Mouse (Mus musculus): Measurements from ENCODE around the gene Taf11. TPM values are rescaled to one million over a fixed set of nuclear protein-coding genes. Genes with fewer than 3 reads are reported as not detected.

Taf11 gene
- polyA plus RNA-seq, 1 experiment from 2014 or later = 67.1 TPM

DNA sequence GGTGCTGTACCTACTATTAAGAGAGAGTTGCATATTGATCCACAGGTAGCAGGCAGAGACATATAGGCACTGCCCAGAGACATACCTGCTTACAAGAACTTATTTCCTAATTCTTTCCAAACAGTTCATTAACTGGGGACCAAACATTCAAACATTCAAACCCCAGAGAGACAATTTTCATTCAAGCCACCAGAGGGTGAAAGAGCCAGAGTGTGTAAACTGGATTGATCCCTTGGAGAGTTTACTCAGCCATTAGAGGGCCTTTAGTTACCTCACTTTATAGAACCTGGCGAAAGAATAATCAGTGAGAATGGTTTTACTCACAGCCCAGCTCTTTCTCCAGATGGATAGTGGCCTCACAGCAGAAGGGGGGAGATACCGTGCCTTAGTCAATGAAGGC is 44.2 kb downstream of the Taf11 start:
- Histone ChIP-seq H3K4me2 (ENCODE audit: low read length) (no peak overlapping the region), H3K9me3 (ENCODE audit: control insufficient read depth, low read length) (no peaks in the 10 kb centered on the region), H3K9ac (replicated peaks; ENCODE audit: low read depth, low read length) (no peak overlapping the region), H3K27me3 (replicated peaks; ENCODE audit: control insufficient read depth, insufficient read depth, low read length) (no peaks in the 10 kb centered on the region), H3K27ac (ENCODE audit: low read length) (no peak overlapping the region), H3K4me3 (replicated peaks; ENCODE audit: low read length) (no peak overlapping the region), H3K4me1 (replicated peaks; ENCODE audit: control insufficient read depth, insufficient read depth, low read length) (no peaks in the 10 kb centered on the region), H3K36me3 (ENCODE audit: control insufficient read depth, insufficient read depth) (no peaks in the 10 kb centered on the region)
- ATAC-seq = no peak
- 82% methylated on average over 2 of the region's 2 CpGs for WGBS

- Histone ChIP-seq H3K4me1 (replicated peaks; ENCODE audit: control insufficient read depth, insufficient read depth, low read length) (peaks cover 26% of the 10 kb centered on the region), H3K4me2 (ENCODE audit: low read length) (no peak overlapping the region), H3K36me3 (ENCODE audit: control insufficient read depth, insufficient read depth) (no peaks in the 10 kb centered on the region), H3K4me3 (replicated peaks; ENCODE audit: low read length) (no peak overlapping the region), H3K9me3 (ENCODE audit: control insufficient read depth, low read length) (no peaks in the 10 kb centered on the region), H3K9ac (replicated peaks; ENCODE audit: low read depth, low read length) (no peak overlapping the region), H3K27me3 (replicated peaks; ENCODE audit: control insufficient read depth, insufficient read depth, low read length) (no peaks in the 10 kb centered on the region), H3K27ac (ENCODE audit: low read length) (no peak overlapping the region)
- WGBS = 49% methylated on average over 2 of the region's 2 CpGs
- ATAC-seq = no peak
These were observed 50.5 kb downstream of the Taf11 start for GRCm38 (mm10) chr17:27859131-27859530.

- H3K4me3 ChIP-seq (replicated peaks; ENCODE audit: low read length) = peak overlapping the region; percentile 93; the same call in 1 of the 2 replicates
- ATAC-seq = no peak
- peaks cover 26% of the 10 kb centered on the region for H3K4me1 ChIP-seq (replicated peaks; ENCODE audit: control insufficient read depth, insufficient read depth, low read length)
- no peaks in the 10 kb centered on the region for H3K27me3 ChIP-seq (replicated peaks; ENCODE audit: control insufficient read depth, insufficient read depth, low read length)
- peak overlapping the region; percentile 86 for H3K4me2 ChIP-seq (ENCODE audit: low read length)
- peak overlapping the region; percentile 85; the same call in 1 of the 2 replicates for H3K9ac ChIP-seq (replicated peaks; ENCODE audit: low read depth, low read length)
- H3K27ac ChIP-seq (ENCODE audit: low read length) = no peak overlapping the region
- 63% methylated on average over 11 of the region's 11 CpGs for WGBS
- H3K9me3 ChIP-seq (ENCODE audit: control insufficient read depth, low read length) = no peaks in the 10 kb centered on the region
- H3K36me3 ChIP-seq (ENCODE audit: control insufficient read depth, insufficient read depth) = no peaks in the 10 kb centered on the region
These were observed 51.8 kb downstream of the Taf11 start for GRCm38 (mm10) chr17:27857649-27858475.

- Histone ChIP-seq H3K27ac (ENCODE audit: low read length) (peak overlapping the region; percentile 70), H3K36me3 (ENCODE audit: control insufficient read depth, insufficient read depth) (peaks cover 3% of the 10 kb centered on the region), H3K4me2 (ENCODE audit: low read length) (peak overlapping the region; percentile 86), H3K27me3 (replicated peaks; ENCODE audit: control insufficient read depth, insufficient read depth, low read length) (no peaks in the 10 kb centered on the region), H3K4me3 (replicated peaks; ENCODE audit: low read length) (peak overlapping the region; percentile 93), H3K4me1 (replicated peaks; ENCODE audit: control insufficient read depth, insufficient read depth, low read length) (peaks cover 26% of the 10 kb centered on the region), H3K9ac (replicated peaks; ENCODE audit: low read depth, low read length) (peak overlapping the region; percentile 85), H3K9me3 (ENCODE audit: control insufficient read depth, low read length) (no peaks in the 10 kb centered on the region)
- 2% methylated on average over 52 of the region's 52 CpGs for WGBS
- ATAC-seq = peak; percentile 65
These were observed 52.6 kb downstream of the Taf11 start for GRCm38 (mm10) chr17:27856798-27857648.

GRCm38 (mm10) chr17:27856265-27856797 is 53.3 kb downstream of the Taf11 start, which contains the start of gene Uhrf1bp1:
Gene Uhrf1bp1 (plus strand): TSS chr17:27856441.
- under 1% methylated on average over 54 of the region's 54 CpGs for WGBS
- peak within 1 kb of the TSS; percentile 70 for H3K27ac ChIP-seq (ENCODE audit: low read length)
- H3K9ac ChIP-seq (replicated peaks; ENCODE audit: low read depth, low read length) = peak within 1 kb of the TSS; percentile 85
- no peaks in the 10 kb centered on the region for H3K9me3 ChIP-seq (ENCODE audit: control insufficient read depth, low read length)
- peaks cover 26% of the 10 kb centered on the region for H3K4me1 ChIP-seq (replicated peaks; ENCODE audit: control insufficient read depth, insufficient read depth, low read length)
- peak within 1 kb of the TSS; percentile 93 for H3K4me3 ChIP-seq (replicated peaks; ENCODE audit: low read length)
- peak within 1 kb of the TSS; percentile 86 for H3K4me2 ChIP-seq (ENCODE audit: low read length)
- ATAC-seq = peak; percentile 89
- H3K27me3 ChIP-seq (replicated peaks; ENCODE audit: control insufficient read depth, insufficient read depth, low read length) = no peaks in the 10 kb centered on the region
- peaks cover 3% of the 10 kb centered on the region for H3K36me3 ChIP-seq (ENCODE audit: control insufficient read depth, insufficient read depth)

Other genes with a start within 250 kb of the Taf11 start
- gene Spdef, start 180.9 kb downstream of the Taf11 start, polyA plus RNA-seq (2015; fragmentation: Nextera tagmentation; extraction: Ambion mirVana) = 0.27 and 0.70 TPM in 2 replicates
- gene D17Wsu92e, start 89.2 kb downstream of the Taf11 start, polyA plus RNA-seq (2015; fragmentation: Nextera tagmentation; extraction: Ambion mirVana) = 11.9 and 12.4 TPM in 2 replicates
- gene Snrpc, start 71.7 kb downstream of the Taf11 start, polyA plus RNA-seq (2015; fragmentation: Nextera tagmentation; extraction: Ambion mirVana) = 255 and 264 TPM in 2 replicates
- gene Uhrf1bp1, start 53.4 kb downstream of the Taf11 start, polyA plus RNA-seq (2015; fragmentation: Nextera tagmentation; extraction: Ambion mirVana) = 6.6 and 6.8 TPM in 2 replicates
- gene Anks1, start 538 bp downstream of the Taf11 start, polyA plus RNA-seq (2015; fragmentation: Nextera tagmentation; extraction: Ambion mirVana) = 27.8 and 36.5 TPM in 2 replicates
- 1.7 and 1.8 TPM in 2 replicates for gene Tcp11, start 170.8 kb upstream of the Taf11 start, polyA plus RNA-seq (2015; fragmentation: Nextera tagmentation; extraction: Ambion mirVana)
- 4.7 and 4.9 TPM in 2 replicates for gene Scube3, start 232.3 kb upstream of the Taf11 start, polyA plus RNA-seq (2015; fragmentation: Nextera tagmentation; extraction: Ambion mirVana)

Measured in forebrain, embryonic 16.5 days (tissue).